Mouse (Mus musculus) cerebellum, adult 2 months (tissue): ENCODE results near the gene Cntd1.

Experiments
- CTCF ChIP-seq: fragments of 200-500 bp; IDR thresholded peaks from 2 replicates; pipeline ENCODE4 v1.5.1; 2011; ENCODE audit warnings: low read depth, mild to moderate bottlenecking, control low read depth, low read length, moderate library complexity, borderline replicate concordance; ENCODE audit not compliant: insufficient read depth
- POLR2A ChIP-seq: fragments of 200-500 bp; IDR thresholded peaks from 2 replicates; pipeline ENCODE4 v1.6.1; 2011; ENCODE audit warnings: low read length, control low read depth, borderline replicate concordance; ENCODE audit not compliant: insufficient read depth

DNA sequence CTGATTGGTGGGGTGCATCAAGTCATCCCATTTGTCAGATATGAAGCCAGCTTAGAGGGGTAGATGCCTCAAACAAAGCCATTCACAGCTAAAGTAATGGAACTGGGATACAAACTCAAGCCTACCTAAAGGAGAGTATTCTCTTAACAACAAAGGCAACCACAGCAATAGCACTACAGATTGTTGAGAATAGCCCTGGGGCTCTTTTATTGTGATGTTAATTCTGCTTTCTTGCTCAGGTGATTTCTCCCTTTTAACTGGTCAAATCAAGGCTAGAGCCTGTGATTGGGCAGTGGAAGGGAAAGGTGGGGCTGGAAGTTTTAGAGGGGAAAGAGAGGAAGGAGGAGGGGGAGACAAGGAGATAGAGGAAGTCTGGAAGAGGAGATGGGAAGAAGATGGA is 44.7 kb upstream of the Cntd1 start:
- TF ChIP-seq CTCF (no peak), POLR2A (no peak)
